Mouse (Mus musculus) lung, embryonic 15.5 days (tissue): Measurements from ENCODE around the gene Bud31. TPM values are rescaled to one million over a fixed set of nuclear protein-coding genes. Genes with fewer than 3 reads are reported as not detected.
"Not testable (repeated sequence)": the region's sequence is repeated elsewhere in the genome, so short reads cannot be mapped to it uniquely, and the experiment has no call there.

Source experiments
- ATAC-seq: fragments of 200-750 bp; cut with Nextera tagmentation; 2 replicates; pipeline ENCODE4 v1.8.0; 2017; ENCODE audit warnings: moderate number of reproducible peaks, borderline replicate concordance; ENCODE audit not compliant: low FRiP score, low TSS enrichment; ENCODE audit errors: extremely low read depth
- H3K27ac ChIP-seq: fragments of 300-500 bp; sonication (generic); 2 replicates; pipeline ENCODE4 v1.5.1; 2015; ENCODE audit warnings: moderate library complexity, mild to moderate bottlenecking, inconsistent platforms
- H3K27me3 ChIP-seq: fragments of 300-500 bp; sonication (generic); 2 replicates; pipeline ENCODE4 v1.6.1; 2015; ENCODE audit warnings: inconsistent platforms
- H3K36me3 ChIP-seq: fragments of 300-500 bp; sonication (generic); 2 replicates; pipeline ENCODE4 v1.6.1; 2015; ENCODE audit warnings: inconsistent platforms
- H3K4me1 ChIP-seq: fragments of 300-500 bp; sonication (generic); 2 replicates; pipeline ENCODE4 v1.6.1; 2015; ENCODE audit warnings: inconsistent platforms
- H3K4me2 ChIP-seq: fragments of 300-500 bp; sonication (generic); 2 replicates; pipeline ENCODE4 v1.6.1; 2015; ENCODE audit warnings: inconsistent platforms, mild to moderate bottlenecking, moderate library complexity
- H3K4me3 ChIP-seq: fragments of 300-500 bp; sonication (generic); 2 replicates; pipeline ENCODE4 v1.5.1; 2015; ENCODE audit warnings: mild to moderate bottlenecking, inconsistent platforms
- H3K9ac ChIP-seq: fragments of 300-500 bp; sonication (generic); 2 replicates; pipeline ENCODE4 v1.6.1; 2015; ENCODE audit warnings: inconsistent platforms
- H3K9me3 ChIP-seq: fragments of 300-500 bp; sonication (generic); 2 replicates; pipeline ENCODE4 v1.6.1; 2016; ENCODE audit warnings: inconsistent platforms
- WGBS: fragments of 180-500 bp; shearing (Covaris S2); methylation state at CpG from one replicate; pipeline ENCODE4 v1.1.7; 2015; 5-methylcytosine and 5-hydroxymethylcytosine counted together
- polyA plus RNA-seq: library from polyadenylated mRNA; unstranded; fragments of >200 nt; fragmentation: Nextera tagmentation; extraction: Ambion mirVana; gene quantifications from 2 replicates; pipeline ENCODE4 v1.2.1, GENCODE M21; 2015

Gene Bud31
- 187 and 190 TPM in 2 replicates for polyA plus RNA-seq

DNA sequence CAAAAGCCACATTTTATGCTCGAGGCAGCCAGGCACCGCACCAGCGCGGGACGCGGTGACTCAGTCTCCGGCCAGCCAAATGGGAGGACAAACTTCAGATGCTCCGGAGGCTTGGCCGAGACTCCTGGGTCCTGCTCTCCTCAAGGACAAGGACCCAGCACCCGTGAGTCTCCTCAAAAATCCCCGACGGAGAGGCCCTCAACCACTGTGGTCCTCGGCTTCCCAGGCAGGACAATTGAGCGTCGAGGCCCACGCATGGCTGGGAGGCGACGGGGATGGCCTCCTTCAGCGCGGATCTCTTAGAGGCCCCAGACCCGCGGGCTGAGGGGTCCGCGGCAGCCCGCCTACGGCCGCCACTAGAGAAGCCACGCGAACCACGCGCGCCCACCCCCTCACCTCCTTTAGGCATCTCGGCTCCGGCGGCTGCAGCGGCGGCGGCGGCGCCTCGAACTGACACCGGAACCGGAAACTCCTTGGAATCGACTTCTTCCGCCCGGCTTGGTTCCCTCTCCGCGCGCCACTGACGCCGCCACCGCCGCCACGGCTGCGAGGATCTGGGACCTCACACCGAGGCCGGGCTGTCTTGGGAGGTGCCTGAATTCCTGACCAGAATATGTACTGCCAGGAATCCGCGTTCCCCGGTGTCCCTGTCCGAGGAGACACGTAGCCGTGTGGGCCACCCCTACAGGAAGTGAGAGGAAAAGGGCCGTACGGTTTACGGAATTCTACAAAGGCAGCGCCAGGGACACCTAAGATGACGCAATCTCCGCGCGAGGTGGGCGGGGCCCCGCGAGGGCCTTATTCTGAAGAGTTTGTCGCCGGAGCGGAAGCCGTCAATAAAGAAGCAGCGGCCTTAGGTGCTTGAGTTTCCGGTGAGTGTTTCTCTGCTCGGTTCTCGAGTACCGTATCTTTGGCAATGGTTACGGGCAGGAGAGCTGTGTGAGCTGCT is at the start of gene Bud31, which contains the start of gene Pdap1:
Gene Bud31, plus strand, starts transcription at position 792 of the 949 bp plus-strand sequence.
Gene Pdap1, minus strand, starts transcription at position 668 of the 949 bp plus-strand sequence.
- WGBS, result under 1% methylated on average over 84 of the region's 84 CpGs
- peaks cover 53% of the 10 kb centered on the region for H3K36me3 ChIP-seq

DNA sequence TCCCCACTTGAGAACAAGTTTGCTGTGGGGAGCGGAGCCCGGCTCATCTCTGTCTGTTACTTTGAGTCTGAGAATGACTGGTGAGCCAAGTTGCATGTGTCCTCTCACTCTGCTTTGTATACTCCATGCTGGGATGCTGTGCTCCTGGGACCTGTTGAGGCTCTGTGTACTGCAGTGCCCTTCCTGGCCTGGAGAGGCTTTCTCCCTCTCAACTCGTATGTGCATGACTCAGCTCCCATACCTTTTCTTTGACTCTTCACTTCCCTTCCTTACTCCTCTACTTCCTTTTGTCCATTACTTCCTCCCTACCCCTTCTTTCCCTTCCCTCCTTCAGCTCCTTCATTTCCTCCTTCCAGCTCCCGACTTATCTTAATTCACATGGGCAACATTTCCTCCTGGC is 44.0 kb upstream of the Bud31 start:
- Histone ChIP-seq H3K36me3 (peaks cover 89% of the 10 kb centered on the region), H3K4me1 (no peaks in the 10 kb centered on the region), H3K9me3 (no peaks in the 10 kb centered on the region), H3K4me2 (no peak overlapping the region), H3K27me3 (no peaks in the 10 kb centered on the region), H3K27ac (no peak overlapping the region), H3K4me3 (no peak overlapping the region), H3K9ac (no peak overlapping the region)
- WGBS, result 88% methylated on average over 4 of the region's 4 CpGs
- ATAC-seq, result no peak

More for the DNA sequence above, at the start of gene Bud31, which contains the start of gene Pdap1:
- peak; percentile 91 for ATAC-seq
- Histone ChIP-seq H3K4me3 (peak within 1 kb of the TSS; percentile 81), H3K4me1 (peaks cover 22% of the 10 kb centered on the region), H3K9ac (peak within 1 kb of the TSS; percentile 86), H3K9me3 (no peaks in the 10 kb centered on the region), H3K4me2 (peak within 1 kb of the TSS; percentile 70), H3K27ac (peak within 1 kb of the TSS; percentile 77), H3K27me3 (no peaks in the 10 kb centered on the region)

DNA sequence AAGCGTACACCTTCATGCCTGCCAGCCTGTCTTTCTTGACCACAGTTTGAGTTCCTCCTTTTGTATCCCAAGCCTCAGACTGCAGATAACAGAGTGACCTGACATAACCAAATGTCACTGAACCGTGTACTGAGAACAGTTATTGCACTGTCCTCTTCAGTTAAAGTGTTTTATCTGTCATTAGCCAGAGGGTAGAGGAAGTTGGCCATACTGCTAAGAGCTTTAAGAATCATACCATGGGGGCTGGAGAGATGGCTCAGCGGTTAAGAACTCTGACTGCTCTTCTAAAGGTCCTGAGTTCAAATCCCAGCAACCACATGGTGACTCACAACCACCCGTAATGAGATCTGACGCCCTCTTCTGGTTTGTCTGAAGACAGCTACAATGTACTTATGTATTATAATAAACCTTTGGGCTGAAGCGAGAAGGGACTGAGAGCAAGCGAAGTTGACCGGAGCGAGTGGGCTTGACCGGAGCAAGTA is 41.8 kb upstream of the Bud31 start:
- Histone ChIP-seq H3K36me3 (peaks cover 84% of the 10 kb centered on the region), H3K4me3 (no peak overlapping the region), H3K27me3 (no peaks in the 10 kb centered on the region), H3K9me3 (no peaks in the 10 kb centered on the region), H3K9ac (no peak overlapping the region), H3K4me2 (no peak overlapping the region), H3K27ac (no peak overlapping the region), H3K4me1 (no peaks in the 10 kb centered on the region)
- no peak for ATAC-seq
- 87% methylated on average over 10 of the region's 10 CpGs for WGBS

DNA sequence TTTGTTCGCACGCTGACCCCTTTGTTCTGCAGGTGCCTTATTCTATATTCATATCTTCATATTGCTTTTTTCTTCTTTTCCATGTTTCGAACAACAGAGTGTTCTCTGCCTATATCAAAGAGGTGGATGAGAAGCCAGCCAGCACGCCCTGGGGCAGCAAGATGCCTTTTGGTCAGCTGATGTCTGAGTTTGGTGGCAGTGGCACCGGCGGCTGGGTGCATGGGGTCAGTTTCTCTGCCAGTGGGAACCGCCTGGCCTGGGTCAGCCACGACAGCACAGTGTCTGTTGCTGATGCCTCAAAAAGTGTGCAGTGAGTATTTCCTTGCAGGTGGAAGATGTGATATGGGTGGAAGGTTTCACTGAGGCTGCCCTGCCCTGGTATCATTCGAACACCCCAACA is 39.2 kb upstream of the Bud31 start:
- H3K9ac ChIP-seq, result no peak overlapping the region
- ATAC-seq, result no peak
- H3K36me3 ChIP-seq, result peaks cover 86% of the 10 kb centered on the region
- 94% methylated on average over 9 of the region's 9 CpGs for WGBS
- no peaks in the 10 kb centered on the region for H3K27me3 ChIP-seq
- no peak overlapping the region for H3K4me2 ChIP-seq
- no peak overlapping the region for H3K4me3 ChIP-seq
- H3K4me1 ChIP-seq, result no peaks in the 10 kb centered on the region
- no peaks in the 10 kb centered on the region for H3K9me3 ChIP-seq
- H3K27ac ChIP-seq, result no peak overlapping the region

DNA sequence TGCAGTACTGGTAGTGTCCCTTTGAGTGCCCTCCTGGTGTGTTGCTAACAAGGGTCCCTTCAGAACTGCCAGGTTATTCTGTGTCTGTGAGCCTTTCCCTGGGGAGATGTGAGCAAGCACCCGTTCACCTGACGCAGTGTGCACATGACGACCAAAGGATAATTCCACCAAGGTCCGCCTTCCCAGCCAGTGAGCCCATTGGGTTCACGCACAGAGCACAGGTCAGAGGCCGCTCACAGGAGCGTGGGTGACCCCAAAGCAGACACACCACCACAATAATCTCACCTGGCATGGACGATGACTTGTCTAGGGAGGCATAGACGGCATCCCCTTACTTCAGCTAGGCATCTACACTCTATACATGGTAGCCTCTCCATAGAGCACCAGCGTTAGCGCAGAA is 38.7 kb upstream of the Bud31 start:
- H3K4me3 ChIP-seq, H3K9me3 ChIP-seq, H3K4me2 ChIP-seq, H3K4me1 ChIP-seq, H3K27ac ChIP-seq, H3K27me3 ChIP-seq, H3K9ac ChIP-seq, ATAC-seq: not testable (repeated sequence)
- 96% methylated on average over 11 of the region's 11 CpGs for WGBS
- peaks cover 86% of the 10 kb centered on the region for H3K36me3 ChIP-seq

DNA sequence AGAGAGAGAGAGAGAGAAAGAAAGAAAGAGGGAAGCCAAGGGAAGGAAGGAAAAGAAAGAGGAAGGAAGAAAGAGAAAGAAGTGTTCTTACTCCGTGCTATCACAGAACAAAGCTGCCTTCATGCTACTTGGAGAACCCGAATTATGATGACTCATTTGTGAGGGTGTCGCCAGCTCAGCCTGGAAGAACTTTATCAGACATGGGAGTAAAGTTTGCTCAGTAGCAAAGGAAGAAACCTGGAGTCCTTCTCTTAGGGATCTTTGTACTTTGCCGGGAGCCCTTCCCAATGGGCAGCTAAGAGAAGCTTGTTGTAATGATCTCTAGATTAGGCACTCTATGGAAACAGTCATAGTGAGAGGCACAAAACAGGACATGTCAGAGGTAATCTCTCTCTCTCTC is 37.5 kb upstream of the Bud31 start:
- no peak overlapping the region for H3K4me2 ChIP-seq
- no peak overlapping the region for H3K27ac ChIP-seq
- H3K4me1 ChIP-seq, result no peaks in the 10 kb centered on the region
- no peak for ATAC-seq
- no peak overlapping the region for H3K4me3 ChIP-seq
- no peaks in the 10 kb centered on the region for H3K9me3 ChIP-seq
- H3K36me3 ChIP-seq, result peaks cover 85% of the 10 kb centered on the region
- H3K9ac ChIP-seq, result no peak overlapping the region
- no peaks in the 10 kb centered on the region for H3K27me3 ChIP-seq
- 88% methylated on average over 4 of the region's 4 CpGs for WGBS

DNA sequence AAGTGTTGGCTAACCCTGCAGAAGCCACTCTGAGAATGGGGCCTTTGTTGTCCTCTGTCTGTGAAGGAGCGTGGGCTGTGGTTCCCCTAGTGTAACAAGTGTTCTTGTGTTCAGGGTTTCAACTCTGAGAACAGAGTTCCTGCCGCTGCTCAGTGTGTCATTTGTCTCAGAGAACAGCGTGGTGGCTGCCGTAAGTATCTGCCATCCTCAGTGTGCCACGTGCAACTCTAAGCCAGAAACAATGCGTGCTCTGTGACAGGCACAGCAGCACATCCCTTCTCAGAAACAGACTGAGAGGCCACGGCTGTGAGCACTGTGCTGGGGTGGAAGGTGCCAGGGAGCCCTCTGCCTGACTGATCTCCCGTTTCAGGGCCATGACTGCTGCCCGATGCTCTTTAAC is 35.8 kb upstream of the Bud31 start:
- Histone ChIP-seq H3K4me2 (no peak overlapping the region), H3K27ac (no peak overlapping the region), H3K4me3 (no peak overlapping the region), H3K9ac (no peak overlapping the region), H3K36me3 (peaks cover 87% of the 10 kb centered on the region), H3K27me3 (no peaks in the 10 kb centered on the region), H3K9me3 (no peaks in the 10 kb centered on the region), H3K4me1 (no peaks in the 10 kb centered on the region)
- 70% methylated on average over 9 of the region's 9 CpGs for WGBS
- no peak for ATAC-seq

DNA sequence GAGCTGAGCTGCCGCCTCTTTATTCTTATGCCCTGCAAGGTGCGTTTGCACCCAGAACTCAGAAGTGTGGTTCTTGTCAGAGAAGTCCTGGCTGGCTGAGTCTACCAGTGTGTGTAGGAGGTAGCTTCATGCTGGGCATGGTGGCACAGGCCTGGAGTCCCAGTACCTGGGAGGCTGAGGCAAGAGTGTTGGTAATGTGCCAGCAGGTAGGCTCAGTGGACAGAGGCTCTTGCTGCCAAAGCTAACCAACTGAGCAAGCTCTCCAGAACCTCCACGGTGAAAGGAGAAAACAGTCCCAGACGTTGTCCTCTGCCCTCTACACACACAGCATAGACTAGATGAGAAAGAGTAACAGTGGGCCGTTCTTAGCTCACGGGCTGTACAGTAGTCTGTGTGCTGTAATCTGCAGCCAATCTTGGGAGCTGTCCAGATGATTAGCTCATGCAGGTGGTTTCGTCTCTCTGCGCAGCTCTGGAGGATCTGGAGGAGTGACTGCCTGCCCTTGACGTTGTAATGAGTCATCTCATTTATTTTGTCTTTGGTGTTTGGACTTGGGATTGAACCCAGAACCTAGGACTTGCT is 34.4 kb upstream of the Bud31 start:
- no peak overlapping the region for H3K9ac ChIP-seq
- H3K4me2 ChIP-seq, result no peak overlapping the region
- H3K9me3 ChIP-seq, result no peaks in the 10 kb centered on the region
- H3K4me1 ChIP-seq, result no peaks in the 10 kb centered on the region
- H3K27ac ChIP-seq, result no peak overlapping the region
- H3K36me3 ChIP-seq, result peaks cover 89% of the 10 kb centered on the region
- H3K27me3 ChIP-seq, result no peaks in the 10 kb centered on the region
- WGBS, result 81% methylated on average over 9 of the region's 9 CpGs
- ATAC-seq, result no peak
- H3K4me3 ChIP-seq, result no peak overlapping the region

DNA sequence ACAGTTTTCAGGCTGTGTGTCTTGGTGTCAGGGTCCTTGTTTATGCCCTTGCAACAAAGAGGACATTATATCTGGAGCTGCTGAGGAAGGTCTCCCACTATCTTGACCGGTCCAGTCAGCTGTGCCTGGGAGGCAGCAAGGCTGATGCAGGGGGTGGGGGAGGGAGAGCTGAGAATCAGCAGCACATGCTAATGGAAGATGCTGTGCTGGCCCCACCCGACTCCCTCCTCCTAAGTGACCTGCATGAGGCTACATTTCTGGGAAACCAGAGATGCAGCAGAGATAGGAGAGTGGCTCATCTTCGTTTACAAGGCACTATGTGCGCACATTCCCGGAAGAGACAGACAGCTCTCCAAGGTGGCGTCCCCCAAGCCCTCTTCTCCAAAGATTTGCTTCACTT is 29.8 kb upstream of the Bud31 start:
- Histone ChIP-seq H3K27me3 (no peaks in the 10 kb centered on the region), H3K4me2 (no peak overlapping the region), H3K36me3 (peaks cover 51% of the 10 kb centered on the region), H3K4me3 (no peak overlapping the region), H3K4me1 (peaks cover 13% of the 10 kb centered on the region), H3K9me3 (no peaks in the 10 kb centered on the region), H3K9ac (no peak overlapping the region), H3K27ac (no peak overlapping the region)
- WGBS, result 82% methylated on average over 6 of the region's 6 CpGs
- ATAC-seq, result no peak

DNA sequence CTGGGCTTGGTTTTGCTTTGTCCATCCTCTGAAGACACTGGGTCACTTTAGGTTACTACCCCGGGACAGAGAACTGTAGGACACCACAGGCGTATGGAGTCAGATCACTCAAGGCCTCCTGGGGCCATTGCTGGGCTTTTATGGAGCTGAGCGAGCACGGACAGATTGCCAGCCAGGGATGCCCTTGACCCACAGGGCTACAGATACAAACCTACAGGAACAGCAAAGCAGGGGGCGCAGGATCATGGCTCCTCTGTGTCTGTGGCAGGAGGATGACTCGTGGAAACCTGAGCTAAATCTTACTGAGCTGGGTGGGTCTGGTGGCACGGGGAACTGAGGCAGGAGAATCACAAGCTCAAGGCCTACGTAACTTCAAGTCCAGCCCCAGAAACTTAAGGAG is 27.6 kb upstream of the Bud31 start:
- no peak for ATAC-seq
- Histone ChIP-seq H3K9ac (no peak overlapping the region), H3K4me2 (no peak overlapping the region)

DNA sequence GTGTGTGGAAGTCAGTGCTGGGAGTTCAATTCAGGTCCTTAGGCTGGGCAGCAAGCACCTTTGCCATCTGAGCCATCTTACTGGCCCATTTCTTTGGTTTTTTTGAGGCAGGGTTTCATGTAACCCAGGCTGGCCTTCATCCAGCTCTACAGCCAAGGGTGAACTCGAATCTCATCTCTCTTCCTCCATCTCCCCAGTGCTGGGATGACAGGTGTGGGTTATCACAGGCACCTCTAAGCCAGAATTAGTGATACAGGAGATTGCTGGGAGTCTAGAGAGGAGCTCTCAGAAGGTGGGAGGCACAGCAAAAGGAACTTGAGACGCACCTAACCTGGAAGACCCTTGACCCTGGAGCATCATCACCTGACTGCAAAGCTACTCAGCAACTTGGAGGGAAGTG is 26.7 kb upstream of the Bud31 start:
- no peak for ATAC-seq
- Histone ChIP-seq H3K27me3 (no peaks in the 10 kb centered on the region), H3K4me1 (peaks cover 41% of the 10 kb centered on the region), H3K4me3 (peak overlapping the region; percentile 83), H3K9ac (peak overlapping the region; percentile 70; the same call in 1 of the 2 replicates), H3K36me3 (peaks cover 23% of the 10 kb centered on the region), H3K4me2 (peak overlapping the region; percentile 89), H3K9me3 (no peaks in the 10 kb centered on the region), H3K27ac (no peak overlapping the region)
- 13% methylated on average over 2 of the region's 2 CpGs for WGBS

More for the DNA sequence above, 27.6 kb upstream of the Bud31 start:
- Histone ChIP-seq H3K4me1 (peaks cover 35% of the 10 kb centered on the region), H3K36me3 (peaks cover 31% of the 10 kb centered on the region), H3K9me3 (no peaks in the 10 kb centered on the region), H3K27ac (no peak overlapping the region), H3K27me3 (no peaks in the 10 kb centered on the region), H3K4me3 (no peak overlapping the region)
- 80% methylated on average over 8 of the region's 8 CpGs for WGBS
